Mouse (Mus musculus) ES-Bruce4 (cell line): ENCODE data around the gene Nol7.

Experiments
- CTCF ChIP-seq: IDR thresholded peaks from one replicate; pipeline ENCODE4 v1.8.1; 2011; ENCODE audit warnings: low read depth, low read length
- EP300 ChIP-seq: IDR thresholded peaks from 2 replicates; pipeline ENCODE4 v1.6.1; 2011; ENCODE audit warnings: low read depth, low read length; ENCODE audit not compliant: insufficient read depth
- POLR2A ChIP-seq: IDR thresholded peaks from one replicate; pipeline ENCODE4 v1.8.1; 2011; ENCODE audit warnings: low read length; ENCODE audit not compliant: insufficient read depth

DNA sequence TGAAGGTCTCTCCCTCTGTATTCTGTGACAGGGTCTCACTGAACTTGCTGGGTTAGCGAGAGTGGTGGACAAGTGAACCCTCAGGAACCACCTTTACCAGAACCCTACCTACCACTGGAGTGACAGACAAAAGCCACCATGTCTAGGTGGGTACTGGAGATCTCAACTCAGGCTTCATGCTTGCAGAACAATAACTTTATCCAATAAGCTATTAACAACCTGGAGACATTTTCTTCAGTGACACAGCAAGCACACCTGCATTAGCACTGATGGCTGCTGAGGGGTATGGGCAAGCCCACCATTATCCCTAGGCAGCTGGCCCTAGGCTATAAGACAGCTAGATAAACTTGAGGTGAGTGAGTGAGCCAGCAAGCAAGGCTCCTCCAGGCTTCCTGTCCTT is 42.2 kb downstream of the Nol7 start:
- TF ChIP-seq CTCF (no peak), EP300 (no peak), POLR2A (no peak)
